Mouse (Mus musculus): Measurements from ENCODE around the gene Pou2f3.

GRCm38 (mm10) chr9:43222429-43222715 is 12.2 kb upstream of the Pou2f3 start:
- peak; percentile 56 for TF ChIP-seq CTCF (IDR thresholded peaks at IDR 0.05; ENCODE audit: low read depth)
- no peak for TF ChIP-seq EP300 (IDR thresholded peaks at IDR 0.05; ENCODE audit: low read depth)

Data from liver, embryonic 14.5 days (tissue).